Mouse (Mus musculus): ENCODE measurements around the gene Zfp654.

DNA sequence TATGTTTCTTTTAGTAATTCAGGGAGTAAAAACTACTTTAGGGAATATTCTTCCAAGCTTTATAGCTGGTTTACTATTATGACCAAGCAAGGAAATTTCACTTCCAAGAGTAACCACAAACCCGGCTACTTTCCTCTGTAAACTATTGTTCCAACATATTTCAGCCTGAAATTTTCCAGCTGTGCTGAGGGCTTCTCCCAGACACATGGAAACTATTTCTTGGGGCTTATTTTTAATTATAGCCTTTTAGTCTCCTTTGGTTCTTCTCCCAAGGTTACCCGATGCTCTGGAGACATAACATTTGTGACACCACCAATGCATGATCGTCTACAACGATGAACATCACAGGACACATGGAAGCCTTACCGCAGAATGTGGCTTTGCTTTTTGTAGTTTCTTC lies 114.2 kb downstream of the Zfp654 start:
- TF ChIP-seq MYOG (IDR thresholded peaks at IDR 0.05; ENCODE audit: control insufficient read depth, extremely low read depth, insufficient read length), result no peak
- no peak for TF ChIP-seq CTCF (IDR thresholded peaks at IDR 0.05; ENCODE audit: control insufficient read depth, insufficient read depth, insufficient read length)
- no peak for TF ChIP-seq FOSL1 (IDR thresholded peaks at IDR 0.05; ENCODE audit: insufficient read depth, low read length, poor library complexity, severe bottlenecking)
- TF ChIP-seq USF1 (IDR thresholded peaks at IDR 0.05; ENCODE audit: low read depth), result no peak
- TF ChIP-seq MAX (IDR thresholded peaks at IDR 0.05), result no peak
- no peak for TF ChIP-seq MYOD1 (IDR thresholded peaks at IDR 0.05; ENCODE audit: control insufficient read depth, insufficient read length, low read depth)
- TF ChIP-seq CEBPB (IDR thresholded peaks at IDR 0.05; ENCODE audit: low read depth), result no peak
